Comparison of ENCODE assay signal across 12 mouse cellular contexts in the genomic region with DNA sequence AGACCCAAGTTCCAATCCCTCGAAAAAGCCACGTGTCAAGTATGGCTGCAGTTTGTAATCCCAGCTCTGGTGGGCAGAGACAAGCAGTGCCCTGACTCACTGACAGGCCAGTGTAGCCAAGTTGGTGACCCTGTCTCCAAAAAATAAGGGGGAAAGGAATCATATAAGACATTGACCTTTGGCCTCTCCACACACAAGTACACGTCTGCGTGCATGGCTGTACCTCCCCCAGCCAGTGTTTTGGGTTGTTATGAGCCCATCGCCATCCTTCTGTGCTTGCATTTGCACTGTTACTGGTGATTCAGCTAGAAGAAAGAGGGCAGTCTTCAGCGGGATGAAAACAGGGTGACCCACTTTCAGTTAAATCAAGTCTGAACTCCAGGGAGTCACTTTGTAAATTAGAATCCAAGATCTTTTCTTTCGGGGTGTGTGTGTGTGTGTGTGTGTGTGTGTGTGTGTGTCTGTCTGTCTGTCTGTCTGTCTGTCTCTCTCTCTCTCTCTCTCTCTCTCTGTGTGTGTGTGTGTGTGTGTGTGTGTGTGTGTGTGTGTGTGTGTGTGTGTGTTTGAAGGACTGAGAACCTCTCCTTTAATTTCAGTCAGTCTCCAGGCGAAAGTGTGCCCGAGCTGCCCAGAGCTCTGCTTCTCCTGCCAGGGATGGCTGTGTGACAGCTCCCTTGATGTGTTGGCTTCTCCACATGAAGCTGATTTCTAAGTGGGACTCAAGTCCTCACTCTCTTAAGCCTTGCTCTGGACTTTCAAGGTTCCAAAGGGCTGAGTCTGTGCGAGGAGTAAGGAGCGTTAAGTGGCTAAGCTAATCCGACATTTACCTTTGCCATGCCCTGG. TPM values are rescaled to one million over a fixed set of nuclear protein-coding genes. Genes with fewer than 3 reads are reported as not detected.
A peak's percentile ranks its signal among the peaks of the same experiment; 100 is the strongest.
DNase-seq lines count a peak whose midpoint lies in the region; ATAC-seq and TF ChIP-seq lines count a peak whose summit lies in the region.
"Had no signal": no experiment of that assay in that cellular context is flagged by ENCODE, and none has a peak within 500 bp of the region (broad histone marks: within the 10 kb centered on the region; RNA-seq: fewer than 3 reads in every experiment).

No protein-coding gene starts in this region.

- H3K4me1 ChIP-seq in hindbrain, embryonic 10.5 days (replicated peaks): peaks cover 67% of the 10 kb centered on the region
- peaks cover 25% of the 10 kb centered on the region for H3K4me1 ChIP-seq in midbrain, postnatal 0 days (ENCODE audit: insufficient read depth, low read length)
- H3K4me1 ChIP-seq in lung, adult 2 months (ENCODE audit: control insufficient read depth, insufficient read depth, low read length): peaks cover 8% of the 10 kb centered on the region

- no peak for DNase-seq in layer of hippocampus, adult 2 months (ENCODE audit: low spot score in 2 of 2)
- DNase-seq in layer of hippocampus, postnatal 14 days (ENCODE audit: low spot score in 2 of 2): no peak
- DNase-seq in cerebellum, postnatal 36 days: peak; percentile 42 to 52
- no peak for DNase-seq in hindbrain, embryonic 10.5 days (ENCODE audit: low spot score)
- peak; percentile 47 for DNase-seq in midbrain, postnatal 0 days (ENCODE audit: low spot score)
- no peak for DNase-seq in layer of hippocampus, postnatal 36 days
- DNase-seq in lung, adult 2 months: no peak
- DNase-seq: lung, postnatal 10 days; spleen, adult 18-20 months had no signal

- H3K4me3 ChIP-seq in layer of hippocampus, adult 2 months: peak overlapping the region; percentile 70
- peak overlapping the region; percentile 64; the same call in 1 of the 2 replicates for H3K4me3 ChIP-seq in hindbrain, embryonic 10.5 days
- peak overlapping the region; percentile 68 for H3K4me3 ChIP-seq in midbrain, postnatal 0 days (ENCODE audit: low read depth, low read length)
- no peak overlapping the region for H3K4me3 ChIP-seq in lung, adult 2 months (replicated peaks; ENCODE audit: extremely low read depth, low read depth, low read length)

- TF ChIP-seq CTCF in layer of hippocampus, adult 2 months (conservative IDR thresholded peaks at IDR 0.05): peak; percentile 23; the same call in 1 of the 2 replicates
- 0 out of 2 replicates have a peak, but pooled peaks have one; percentile 33 for TF ChIP-seq CTCF in midbrain, postnatal 0 days (IDR thresholded peaks at IDR 0.05)
- TF ChIP-seq CTCF in lung, adult 2 months (IDR thresholded peaks at IDR 0.05; ENCODE audit: insufficient read depth, low read length): no peak

- no peaks in the 10 kb centered on the region; the same call in 1 of the 2 replicates for H3K27me3 ChIP-seq in hindbrain, embryonic 10.5 days (ENCODE audit: insufficient read depth, poor library complexity, severe bottlenecking)
- no peaks in the 10 kb centered on the region for H3K27me3 ChIP-seq in midbrain, postnatal 0 days (ENCODE audit: insufficient read depth, low read length)

- no peaks in the 10 kb centered on the region for H3K9me3 ChIP-seq in hindbrain, embryonic 10.5 days
- H3K9me3 ChIP-seq in midbrain, postnatal 0 days (ENCODE audit: low read length): no peaks in the 10 kb centered on the region

- H3K9ac ChIP-seq in midbrain, postnatal 0 days (replicated peaks; ENCODE audit: low read length, poor library complexity, severe bottlenecking): peak overlapping the region; percentile 47; the same call in 1 of the 2 replicates

- H3K27ac ChIP-seq in layer of hippocampus, adult 2 months: peak overlapping the region; percentile 89
- H3K27ac ChIP-seq in hindbrain, embryonic 10.5 days: peak overlapping the region; percentile 93
- peak overlapping the region; percentile 57 for H3K27ac ChIP-seq in midbrain, postnatal 0 days (ENCODE audit: low read depth, low read length)

- H3K36me3 ChIP-seq in hindbrain, embryonic 10.5 days: no peaks in the 10 kb centered on the region
- H3K36me3 ChIP-seq in midbrain, postnatal 0 days (ENCODE audit: insufficient read depth, low read length): no peaks in the 10 kb centered on the region

- TF ChIP-seq POLR2A in lung, adult 2 months (IDR thresholded peaks at IDR 0.05; ENCODE audit: borderline replicate concordance, extremely low read depth, low read depth, low read length): no peak

- WGBS in hindbrain, embryonic 10.5 days: 64% methylated on average over 12 of the region's 12 CpGs
- WGBS in midbrain, postnatal 0 days: 36% methylated on average over 12 of the region's 12 CpGs
- WGBS in lung, adult 2 months: 80% methylated on average over 12 of the region's 12 CpGs

- ATAC-seq in midbrain, postnatal 0 days (ENCODE audit: low FRiP score): no peak
- no peak for ATAC-seq in megakaryocyte-erythroid progenitor cell, adult 5-6 weeks (replicated peaks; ENCODE audit: low FRiP score, low TSS enrichment, poor library complexity, severe bottlenecking)

- H3K4me2 ChIP-seq in midbrain, postnatal 0 days (ENCODE audit: low read depth, low read length, poor library complexity, severe bottlenecking): peak overlapping the region; percentile 63

RNA-seq across cellular contexts. Expression of a gene that starts 43.4 kb away (rescaled TPM):
- total RNA-seq in layer of hippocampus, adult 2 months (2021): not detected
- total RNA-seq in layer of hippocampus, postnatal 14 days (2021): not detected
- 1.5 and 1.9 TPM in 2 replicates for polyA plus RNA-seq in hindbrain, embryonic 10.5 days (2016; fragmentation: Nextera tagmentation; extraction: Ambion mirVana)
- 0.90 TPM in 1 of 2 replicates, not detected in the other for total RNA-seq in midbrain, postnatal 0 days (2014; rRNA removed)
- polyA plus RNA-seq in midbrain, postnatal 0 days (2015; fragmentation: Nextera tagmentation; extraction: Ambion mirVana): 1.0 and 2.2 TPM in 2 replicates
- total RNA-seq in megakaryocyte-erythroid progenitor cell, adult 5-6 weeks (2014; fragmentation: Nextera tagmentation): not detected in 2 replicates
- total RNA-seq in megakaryocyte-erythroid progenitor cell, adult 5-6 weeks (2017): 0.47 and 1.1 TPM in 2 replicates
- not detected for total RNA-seq in layer of hippocampus, postnatal 36 days (2021)
- not detected in 2 replicates for polyA plus RNA-seq in lung, adult 2 months (2012; rRNA removed)
- total RNA-seq: left cerebral cortex, postnatal 10 days had no signal
- polyA plus RNA-seq: gonadal fat pad, adult 2 months had no signal

Comparison
In these comparisons a context has a peak if more than half of its experiments do, and no peak if none do; other contexts are left out.
1. DNase-seq: peak in cerebellum, postnatal 36 days (2 of 2) and midbrain, postnatal 0 days (single experiment); none in layer of hippocampus, adult 2 months (0 of 2), layer of hippocampus, postnatal 14 days (0 of 2), hindbrain, embryonic 10.5 days (single experiment), layer of hippocampus, postnatal 36 days (0 of 2) and lung, adult 2 months (single experiment).
2. Peak in every context shown above with its lines, with median percentiles within 50 percentile points of each other: H3K27ac ChIP-seq.